Mouse (Mus musculus): ENCODE measurements around the gene Pspn. TPM values are rescaled to one million over a fixed set of nuclear protein-coding genes. Genes with fewer than 3 reads are reported as not detected.

The Pspn gene
- polyA plus RNA-seq, 1 experiment from 2014 or later = not detected

- no peaks in the 10 kb centered on the region for H3K27me3 ChIP-seq (ENCODE audit: control insufficient read depth, insufficient read depth, low read length)
- H3K4me1 ChIP-seq (ENCODE audit: control insufficient read depth, insufficient read depth, low read length) = no peaks in the 10 kb centered on the region
- H3K4me2 ChIP-seq (ENCODE audit: low read depth) = no peak overlapping the region
- no peaks in the 10 kb centered on the region for H3K36me3 ChIP-seq (ENCODE audit: control insufficient read depth, insufficient read depth, low read length)
- DNase-seq (ENCODE audit: low spot score) = no peak
- no peak overlapping the region for H3K27ac ChIP-seq (ENCODE audit: low read depth, low read length)
- 86% methylated on average over 8 of the region's 8 CpGs for WGBS
- no peak overlapping the region for H3K9ac ChIP-seq (ENCODE audit: low read length)
- H3K4me3 ChIP-seq (ENCODE audit: low read depth, low read length) = no peak overlapping the region
- ATAC-seq (ENCODE audit: insufficient read depth, low FRiP score, low TSS enrichment) = no peak
- H3K9me3 ChIP-seq (ENCODE audit: control insufficient read depth, low read length) = no peaks in the 10 kb centered on the region
Measured at GRCm38 (mm10) chr17:56976531-56977390, 23.1 kb downstream of the Pspn start.

GRCm38 (mm10) chr17:56975391-56975790 lies 24.4 kb downstream of the Pspn start:
- Histone ChIP-seq H3K4me1 (ENCODE audit: control insufficient read depth, insufficient read depth, low read length) (no peaks in the 10 kb centered on the region), H3K9me3 (ENCODE audit: control insufficient read depth, low read length) (no peaks in the 10 kb centered on the region), H3K36me3 (ENCODE audit: control insufficient read depth, insufficient read depth, low read length) (no peaks in the 10 kb centered on the region), H3K4me3 (ENCODE audit: low read depth, low read length) (no peak overlapping the region), H3K9ac (ENCODE audit: low read length) (no peak overlapping the region), H3K27me3 (ENCODE audit: control insufficient read depth, insufficient read depth, low read length) (no peaks in the 10 kb centered on the region), H3K4me2 (ENCODE audit: low read depth) (no peak overlapping the region), H3K27ac (ENCODE audit: low read depth, low read length) (no peak overlapping the region)
- 78% methylated on average over 3 of the region's 3 CpGs for WGBS
- ATAC-seq (ENCODE audit: insufficient read depth, low FRiP score, low TSS enrichment) (no peak), DNase-seq (ENCODE audit: low spot score) (no peak)

- Histone ChIP-seq H3K9ac (ENCODE audit: low read length) (no peak overlapping the region), H3K4me1 (ENCODE audit: control insufficient read depth, insufficient read depth, low read length) (no peaks in the 10 kb centered on the region), H3K9me3 (ENCODE audit: control insufficient read depth, low read length) (no peaks in the 10 kb centered on the region), H3K27ac (ENCODE audit: low read depth, low read length) (no peak overlapping the region), H3K4me3 (ENCODE audit: low read depth, low read length) (no peak overlapping the region), H3K36me3 (ENCODE audit: control insufficient read depth, insufficient read depth, low read length) (no peaks in the 10 kb centered on the region), H3K27me3 (ENCODE audit: control insufficient read depth, insufficient read depth, low read length) (no peaks in the 10 kb centered on the region), H3K4me2 (ENCODE audit: low read depth) (no peak overlapping the region)
- DNase-seq (ENCODE audit: low spot score) (no peak), ATAC-seq (ENCODE audit: insufficient read depth, low FRiP score, low TSS enrichment) (no peak)
- 80% methylated on average over 5 of the region's 5 CpGs for WGBS
Measured at GRCm38 (mm10) chr17:56974708-56975240, 25.0 kb downstream of the Pspn start.

GRCm38 (mm10) chr17:56973956-56974707 lies 25.7 kb downstream of the Pspn start:
- Histone ChIP-seq H3K4me3 (ENCODE audit: low read depth, low read length) (no peak overlapping the region), H3K27ac (ENCODE audit: low read depth, low read length) (no peak overlapping the region), H3K36me3 (ENCODE audit: control insufficient read depth, insufficient read depth, low read length) (no peaks in the 10 kb centered on the region), H3K27me3 (ENCODE audit: control insufficient read depth, insufficient read depth, low read length) (no peaks in the 10 kb centered on the region), H3K9me3 (ENCODE audit: control insufficient read depth, low read length) (no peaks in the 10 kb centered on the region), H3K9ac (ENCODE audit: low read length) (no peak overlapping the region), H3K4me2 (ENCODE audit: low read depth) (no peak overlapping the region), H3K4me1 (ENCODE audit: control insufficient read depth, insufficient read depth, low read length) (no peaks in the 10 kb centered on the region)
- ATAC-seq (ENCODE audit: insufficient read depth, low FRiP score, low TSS enrichment) = no peak
- 66% methylated on average over 13 of the region's 14 CpGs for WGBS
- DNase-seq (ENCODE audit: low spot score) = no peak

- no peaks in the 10 kb centered on the region for H3K27me3 ChIP-seq (ENCODE audit: control insufficient read depth, insufficient read depth, low read length)
- no peak for DNase-seq (ENCODE audit: low spot score)
- 72% methylated on average over 5 of the region's 5 CpGs for WGBS
- H3K4me3 ChIP-seq (ENCODE audit: low read depth, low read length) = no peak overlapping the region
- H3K4me1 ChIP-seq (ENCODE audit: control insufficient read depth, insufficient read depth, low read length) = no peaks in the 10 kb centered on the region
- H3K27ac ChIP-seq (ENCODE audit: low read depth, low read length) = no peak overlapping the region
- H3K36me3 ChIP-seq (ENCODE audit: control insufficient read depth, insufficient read depth, low read length) = no peaks in the 10 kb centered on the region
- H3K9ac ChIP-seq (ENCODE audit: low read length) = no peak overlapping the region
- no peak for ATAC-seq (ENCODE audit: insufficient read depth, low FRiP score, low TSS enrichment)
- no peak overlapping the region for H3K4me2 ChIP-seq (ENCODE audit: low read depth)
- H3K9me3 ChIP-seq (ENCODE audit: control insufficient read depth, low read length) = no peaks in the 10 kb centered on the region
Measured at GRCm38 (mm10) chr17:56970081-56970480, 29.7 kb downstream of the Pspn start.

GRCm38 (mm10) chr17:56969321-56969720 lies 30.5 kb downstream of the Pspn start:
- H3K36me3 ChIP-seq (ENCODE audit: control insufficient read depth, insufficient read depth, low read length) = no peaks in the 10 kb centered on the region
- no peak overlapping the region for H3K9ac ChIP-seq (ENCODE audit: low read length)
- DNase-seq (ENCODE audit: low spot score) (no peak), ATAC-seq (ENCODE audit: insufficient read depth, low FRiP score, low TSS enrichment) (no peak)
- no peaks in the 10 kb centered on the region for H3K9me3 ChIP-seq (ENCODE audit: control insufficient read depth, low read length)
- 70% methylated on average over 3 of the region's 3 CpGs for WGBS
- H3K27me3 ChIP-seq (ENCODE audit: control insufficient read depth, insufficient read depth, low read length) = no peaks in the 10 kb centered on the region
- no peak overlapping the region for H3K4me2 ChIP-seq (ENCODE audit: low read depth)
- no peaks in the 10 kb centered on the region for H3K4me1 ChIP-seq (ENCODE audit: control insufficient read depth, insufficient read depth, low read length)
- no peak overlapping the region for H3K27ac ChIP-seq (ENCODE audit: low read depth, low read length)
- no peak overlapping the region for H3K4me3 ChIP-seq (ENCODE audit: low read depth, low read length)

GRCm38 (mm10) chr17:56963646-56964045 lies 36.2 kb downstream of the Pspn start:
- WGBS = 81% methylated on average over 6 of the region's 6 CpGs
- ATAC-seq (ENCODE audit: insufficient read depth, low FRiP score, low TSS enrichment) (no peak), DNase-seq (ENCODE audit: low spot score) (no peak)
- no peak overlapping the region for H3K4me2 ChIP-seq (ENCODE audit: low read depth)
- no peaks in the 10 kb centered on the region for H3K4me1 ChIP-seq (ENCODE audit: control insufficient read depth, insufficient read depth, low read length)
- no peak overlapping the region for H3K27ac ChIP-seq (ENCODE audit: low read depth, low read length)
- H3K36me3 ChIP-seq (ENCODE audit: control insufficient read depth, insufficient read depth, low read length) = no peaks in the 10 kb centered on the region
- no peaks in the 10 kb centered on the region for H3K27me3 ChIP-seq (ENCODE audit: control insufficient read depth, insufficient read depth, low read length)
- H3K9ac ChIP-seq (ENCODE audit: low read length) = no peak overlapping the region
- H3K9me3 ChIP-seq (ENCODE audit: control insufficient read depth, low read length) = no peaks in the 10 kb centered on the region
- no peak overlapping the region for H3K4me3 ChIP-seq (ENCODE audit: low read depth, low read length)

- Histone ChIP-seq H3K36me3 (ENCODE audit: control insufficient read depth, insufficient read depth, low read length) (no peaks in the 10 kb centered on the region), H3K4me3 (ENCODE audit: low read depth, low read length) (no peak overlapping the region), H3K9ac (ENCODE audit: low read length) (no peak overlapping the region), H3K27ac (ENCODE audit: low read depth, low read length) (no peak overlapping the region), H3K9me3 (ENCODE audit: control insufficient read depth, low read length) (no peaks in the 10 kb centered on the region), H3K4me1 (ENCODE audit: control insufficient read depth, insufficient read depth, low read length) (no peaks in the 10 kb centered on the region), H3K27me3 (ENCODE audit: control insufficient read depth, insufficient read depth, low read length) (no peaks in the 10 kb centered on the region), H3K4me2 (ENCODE audit: low read depth) (no peak overlapping the region)
- DNase-seq (ENCODE audit: low spot score) = no peak
- WGBS = 83% methylated on average over 5 of the region's 5 CpGs
- ATAC-seq (ENCODE audit: insufficient read depth, low FRiP score, low TSS enrichment) = no peak
Measured at GRCm38 (mm10) chr17:56962642-56963405, 37.0 kb downstream of the Pspn start.
